Mouse (Mus musculus): Measurements from ENCODE around the gene Mylpf.

GRCm38 (mm10) chr7:127183345-127183744 is 25.3 kb upstream of the Mylpf start:
- TF ChIP-seq CTCF (IDR thresholded peaks at IDR 0.05; ENCODE audit: extremely low read depth, insufficient read depth, low read length) = no peak
- TF ChIP-seq POLR2A (IDR thresholded peaks at IDR 0.05; ENCODE audit: extremely low read depth, insufficient read depth, low read length) = no peak
